Mouse (Mus musculus) gastrocnemius, adult 2 months (tissue): ENCODE results near the gene Efna3. TPM values are rescaled to one million over a fixed set of nuclear protein-coding genes. Genes with fewer than 3 reads are reported as not detected.

Experiments used
- DNase-seq: peaks from one replicate; pipeline ENCODE4 v3.0.0; 2022
- H3K27ac ChIP-seq: fragments of 200-600 bp; 2 replicates; pipeline ENCODE4 v1.8.1; 2022; ENCODE audit warnings: mild to moderate bottlenecking
- H3K4me3 ChIP-seq: fragments of 200-600 bp; 2 replicates; pipeline ENCODE4 v1.8.1; 2022; ENCODE audit warnings: mild to moderate bottlenecking, moderate library complexity
- CTCF ChIP-seq: fragments of 200-600 bp; IDR thresholded peaks from 2 replicates; pipeline ENCODE4 v1.8.1; 2022; ENCODE audit warnings: antibody characterized with exemption, mild to moderate bottlenecking, moderate library complexity
- intact Hi-C: fragments of 180-260 bp; cut with DNase I; formaldehyde crosslinking; loops from one replicate; pipeline ENCODE4 v1.15.1; 2025
- long read RNA-seq, 2 experiments: library from polyadenylated mRNA; stranded (forward); transcript quantifications; one replicate each; pipeline ENCODE4 v2.0.0; 2021
- total RNA-seq, 2 experiments: library from RNA; stranded (reverse); gene quantifications; 2 replicates each; pipeline ENCODE4 v1.2.3; 2021

Gene Efna3
- total RNA-seq: not detected
- long read RNA-seq, experiment 1, partial matches to known transcripts: 0 of 1 reads
- long read RNA-seq, experiment 1, other reads (novel, unspliced or antisense): 0 of 1 reads
- long read RNA-seq, experiment 2: 0 reads

- no peak for TF ChIP-seq CTCF
- Histone ChIP-seq H3K4me3 (peak within 1 kb of the TSS; percentile 73), H3K27ac (no peak within 1 kb of the TSS)
- peak; percentile 70 for DNase-seq
- intact Hi-C loops: no loop called here
Observed at GRCm38 (mm10) chr3:89322514-89323165, at the start of gene Efna3. Gene Efna3, minus strand, starts transcription at chr3:89322965.

DNA sequence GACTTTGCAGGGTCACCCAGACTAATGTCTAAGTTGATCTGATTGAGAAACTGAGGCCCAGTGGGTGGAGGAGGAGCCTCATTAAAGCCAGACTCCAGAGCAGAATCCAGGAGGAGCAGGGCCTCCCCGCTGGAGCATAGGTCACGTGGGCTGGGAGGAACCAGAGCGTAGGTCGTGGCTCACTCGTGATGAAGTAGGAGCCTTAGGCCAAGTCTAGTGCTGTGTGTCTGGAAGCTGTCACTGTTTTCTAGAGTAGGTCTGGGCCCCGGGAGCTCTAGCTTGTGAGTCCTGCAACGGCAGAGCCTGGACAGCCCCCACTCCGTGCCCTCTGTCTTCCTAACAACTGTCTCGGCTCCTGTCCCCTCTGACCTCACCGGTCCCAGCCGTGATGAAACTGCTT, 44.6 kb upstream of the Efna3 start:
- Histone ChIP-seq H3K27ac (no peak overlapping the region), H3K4me3 (no peak overlapping the region)
- no peak for DNase-seq
- intact Hi-C loops: no loop called here
- TF ChIP-seq CTCF: no peak

DNA sequence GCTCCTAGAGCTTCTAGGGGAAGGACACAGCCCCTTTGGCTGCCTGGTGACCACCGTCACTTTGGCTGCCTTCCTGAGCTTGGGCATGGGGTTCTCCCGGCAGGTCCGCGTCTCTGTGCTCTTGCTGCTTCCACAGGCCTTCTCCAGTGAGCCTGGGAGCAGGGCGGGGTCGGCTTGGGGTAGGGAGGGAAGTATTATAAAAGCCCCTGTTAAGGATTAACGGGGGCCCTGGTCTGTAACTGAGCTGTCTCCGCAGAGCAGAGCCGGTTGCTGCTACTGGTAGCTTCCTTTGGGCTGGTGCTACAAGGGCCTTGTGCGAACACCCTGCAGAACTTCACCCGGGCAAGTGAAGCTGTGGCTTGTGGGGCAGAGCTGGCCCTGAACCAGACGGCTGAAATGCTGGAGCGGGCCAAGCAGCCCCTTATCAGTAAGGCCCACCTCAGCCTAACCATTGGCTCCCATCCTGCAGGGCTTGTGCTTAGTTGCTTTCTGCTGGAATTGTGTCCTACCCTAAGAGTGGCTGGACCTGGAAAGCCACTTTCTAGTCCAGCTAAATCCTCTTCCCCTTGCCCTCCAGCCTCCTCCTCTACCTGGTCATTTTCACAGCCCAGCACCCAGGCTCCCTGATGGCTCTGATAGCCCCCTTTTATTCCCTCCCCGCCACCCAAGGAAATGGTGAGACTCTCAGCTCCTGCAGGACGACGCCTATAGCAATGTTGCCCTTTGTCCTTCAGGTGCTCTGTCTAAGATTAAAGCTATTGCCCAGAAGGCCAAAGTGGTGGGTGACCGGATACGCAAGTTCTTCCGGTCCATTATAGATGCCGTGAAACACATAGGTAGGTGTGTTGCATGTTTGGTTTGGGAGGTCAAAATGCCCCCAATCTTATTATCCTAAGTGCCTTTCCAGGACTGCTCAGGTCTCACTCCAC, 43.0 kb upstream of the Efna3 start:
- Histone ChIP-seq H3K27ac (no peak overlapping the region), H3K4me3 (no peak overlapping the region)
- DNase-seq: no peak
- intact Hi-C loops: no loop called here
- TF ChIP-seq CTCF: no peak

DNA sequence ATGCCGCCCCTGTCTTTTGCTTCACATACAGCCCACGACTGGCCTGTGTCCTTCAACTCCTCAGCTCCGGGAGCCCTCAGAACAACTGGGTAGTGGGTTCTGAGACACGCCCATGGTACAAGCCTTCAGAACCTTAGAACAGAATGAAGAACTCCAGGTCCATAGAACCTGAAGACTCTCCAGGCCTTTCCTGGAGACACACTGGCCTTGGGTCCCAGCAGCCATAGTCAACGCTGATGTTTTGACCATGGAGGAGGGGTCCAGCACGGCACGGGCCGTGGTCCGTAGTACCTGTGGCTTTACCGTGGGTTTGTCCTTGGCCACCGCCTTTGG, 42.4 kb upstream of the Efna3 start, which contains the start of gene Dcst1:
Gene Dcst1, minus strand, starts transcription at position 101 of the 333 bp plus-strand sequence.
- no peak for DNase-seq
- H3K27ac ChIP-seq: no peak within 1 kb of the TSS
- no peak within 1 kb of the TSS for H3K4me3 ChIP-seq
- intact Hi-C loops: no loop called here
- TF ChIP-seq CTCF: no peak

DNA sequence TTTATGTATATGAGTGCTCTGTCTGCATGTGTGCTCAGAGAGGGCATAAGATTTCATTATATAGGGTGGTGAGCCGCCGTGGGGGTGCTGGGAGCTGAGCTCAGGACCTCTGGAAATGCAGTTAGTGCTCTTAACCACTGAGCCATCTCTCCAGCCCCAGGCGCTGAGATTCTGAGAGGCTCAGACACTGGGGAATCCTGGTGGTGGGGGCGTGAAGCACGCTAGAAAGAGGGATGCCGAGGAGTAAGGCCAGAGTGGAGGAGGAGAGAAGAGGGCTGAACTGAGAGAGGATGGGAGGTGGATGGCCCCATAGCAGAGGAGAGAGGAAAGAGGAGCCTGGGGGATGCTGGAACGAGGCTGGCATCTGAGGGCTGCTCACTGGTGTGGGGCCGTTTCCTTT, 41.9 kb upstream of the Efna3 start:
- Histone ChIP-seq H3K4me3 (no peak overlapping the region), H3K27ac (no peak overlapping the region)
- intact Hi-C loops: no loop called here
- no peak for TF ChIP-seq CTCF
- DNase-seq: no peak

DNA sequence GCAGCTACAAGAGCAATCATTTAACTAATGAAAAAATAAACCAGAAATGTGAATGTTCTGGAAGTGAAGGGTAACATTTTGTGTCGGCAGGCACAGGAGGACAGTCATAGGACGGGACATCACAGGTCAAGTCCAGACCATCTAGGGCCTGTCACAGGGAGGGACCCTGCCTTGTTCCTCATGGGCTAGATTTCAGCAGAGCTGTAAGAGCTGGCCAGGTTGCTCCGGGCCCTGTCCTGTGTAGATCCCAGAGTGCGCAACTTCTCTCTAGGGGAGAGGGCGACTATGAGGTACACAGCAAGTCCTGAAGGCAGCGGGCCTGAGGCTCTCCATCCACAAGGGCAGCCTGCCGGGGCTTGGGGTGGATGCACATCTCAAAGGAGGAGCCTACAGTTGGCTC, 38.9 kb upstream of the Efna3 start, which contains the start of gene Dcst2:
Gene Dcst2, plus strand, starts transcription at position 301 of the 400 bp plus-strand sequence.
- no peak for TF ChIP-seq CTCF
- DNase-seq: no peak
- intact Hi-C loops: no loop called here
- H3K27ac ChIP-seq: no peak within 1 kb of the TSS
- H3K4me3 ChIP-seq: no peak within 1 kb of the TSS

GRCm38 (mm10) chr3:89360237-89360636, 37.5 kb upstream of the Efna3 start:
- no peak for DNase-seq
- intact Hi-C loops: no loop called here
- no peak for TF ChIP-seq CTCF
- Histone ChIP-seq H3K4me3 (no peak overlapping the region), H3K27ac (no peak overlapping the region)

DNA sequence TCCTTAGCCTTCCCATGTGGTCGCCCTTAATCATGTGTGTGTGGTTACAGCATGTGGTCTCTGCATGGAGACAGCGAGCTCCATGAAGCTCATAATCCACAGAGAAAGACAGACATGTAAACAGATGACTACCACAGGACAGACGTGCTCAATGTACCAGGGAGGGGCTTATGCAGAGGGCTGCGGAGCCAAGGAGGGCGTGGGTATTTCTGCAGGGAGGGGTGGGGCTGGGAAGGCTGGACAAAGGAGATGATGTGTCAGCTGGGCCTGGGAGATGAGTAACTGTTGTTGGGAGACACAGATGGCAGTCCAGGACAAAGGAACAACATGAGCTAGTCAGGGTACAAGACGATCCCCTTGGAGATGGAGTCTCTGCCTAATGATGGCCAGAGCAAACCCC, 36.9 kb upstream of the Efna3 start:
- H3K4me3 ChIP-seq: no peak overlapping the region
- no peak for DNase-seq
- H3K27ac ChIP-seq: no peak overlapping the region
- intact Hi-C loops: no loop called here
- no peak for TF ChIP-seq CTCF

- DNase-seq: no peak
- TF ChIP-seq CTCF: no peak
- intact Hi-C loops: no loop called here
- no peak overlapping the region for H3K4me3 ChIP-seq
- H3K27ac ChIP-seq: no peak overlapping the region
Observed at GRCm38 (mm10) chr3:89356029-89356428, 33.3 kb upstream of the Efna3 start.

GRCm38 (mm10) chr3:89355512-89355902, 32.7 kb upstream of the Efna3 start:
- intact Hi-C loops: loop anchor here (2.0 kb wide), 2 partner anchors 15 to 39 kb away; no protein-coding TSS in a partner anchor
- no peak for DNase-seq
- H3K27ac ChIP-seq: peak overlapping the region; percentile 43; the same call in 1 of the 2 replicates
- H3K4me3 ChIP-seq: no peak overlapping the region
- TF ChIP-seq CTCF: no peak

DNA sequence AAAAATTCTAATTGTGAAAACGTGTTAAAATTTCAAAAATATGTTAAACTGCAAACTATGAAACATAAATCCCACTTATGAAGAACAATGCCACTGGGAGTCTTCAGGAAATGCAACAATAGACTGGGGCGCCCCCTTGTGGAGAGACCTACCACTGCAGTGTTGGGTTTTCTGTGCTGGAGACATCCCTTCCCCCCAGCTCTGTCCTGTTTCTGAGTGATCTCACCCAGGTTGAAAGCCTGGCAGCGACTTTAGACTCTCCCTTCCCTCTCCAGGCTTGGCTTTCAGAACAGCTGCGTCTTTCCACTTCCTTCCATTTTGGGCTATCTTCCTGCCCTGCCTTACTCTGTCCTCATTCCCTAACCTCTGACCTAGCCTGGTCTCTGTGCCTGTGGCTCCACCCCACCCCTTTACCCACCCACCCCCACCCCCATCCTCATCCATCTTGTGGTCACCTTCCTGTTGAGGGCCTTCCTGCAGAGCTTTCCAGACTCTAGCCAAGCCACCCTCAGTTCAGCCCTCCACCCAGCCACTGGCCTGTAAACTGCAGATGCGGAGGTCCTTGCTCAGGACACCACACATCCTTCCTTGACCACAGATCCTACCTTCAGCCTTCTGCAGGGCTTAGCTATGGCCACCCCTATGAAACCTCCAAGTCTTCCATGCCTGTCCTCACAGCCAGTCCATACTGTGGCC, 32.2 kb upstream of the Efna3 start:
- H3K27ac ChIP-seq: peak overlapping the region; percentile 43; the same call in 1 of the 2 replicates
- intact Hi-C loops: loop anchor here (2.0 kb wide), 2 partner anchors 14 to 38 kb away; no protein-coding TSS in a partner anchor
- peak; percentile 100 for TF ChIP-seq CTCF
- peak; percentile 83 for DNase-seq
- H3K4me3 ChIP-seq: no peak overlapping the region

DNA sequence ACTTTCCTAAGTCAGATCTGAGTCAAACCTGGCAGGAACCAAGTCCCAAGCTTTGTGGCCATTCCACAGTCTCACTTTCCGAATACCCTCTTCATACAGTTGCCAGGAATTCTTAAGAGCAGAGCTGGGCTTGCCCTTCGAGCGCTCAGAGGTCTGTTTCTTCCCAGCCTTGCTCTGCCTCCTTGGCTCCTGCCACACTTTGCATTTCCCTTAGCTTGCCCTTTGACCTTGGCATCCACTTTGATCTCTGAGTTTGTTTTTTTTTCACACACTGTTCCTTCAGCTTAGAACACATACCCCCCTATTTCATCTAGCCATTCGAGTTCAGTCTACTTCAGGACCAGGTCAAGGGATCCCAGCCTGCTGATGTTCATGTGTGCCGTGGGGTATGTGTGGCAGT, 28.5 kb upstream of the Efna3 start:
- Histone ChIP-seq H3K4me3 (no peak overlapping the region), H3K27ac (no peak overlapping the region)
- intact Hi-C loops: no loop called here
- no peak for DNase-seq
- no peak for TF ChIP-seq CTCF
